Mouse (Mus musculus): ENCODE measurements around the gene Gm11992.

Gm11992 gene

GRCm38 (mm10) chr11:9115367-9116120, 67.2 kb downstream of the Gm11992 start:
- DNase-seq (ENCODE audit: low read depth, low spot score) = no peak

GRCm38 (mm10) chr11:9116121-9116520, 67.7 kb downstream of the Gm11992 start:
- DNase-seq (ENCODE audit: low read depth, low spot score) = no peak

GRCm38 (mm10) chr11:9116916-9117315, 68.5 kb downstream of the Gm11992 start:
- no peak for DNase-seq (ENCODE audit: low read depth, low spot score)

GRCm38 (mm10) chr11:9117358-9118049, 69.1 kb downstream of the Gm11992 start:
- DNase-seq (ENCODE audit: low read depth, low spot score) = no peak

- no peak for DNase-seq (ENCODE audit: low read depth, low spot score)
Measured at GRCm38 (mm10) chr11:9118050-9118420, 69.6 kb downstream of the Gm11992 start, which contains the start of gene Upp1. Upp1 (plus strand) TSS chr11:9118103.

- no peak for DNase-seq (ENCODE audit: low read depth, low spot score)
Measured at GRCm38 (mm10) chr11:9118421-9119121, 70.2 kb downstream of the Gm11992 start.

Data from telencephalon, adult 2 months (tissue).